Mouse (Mus musculus) hindbrain, embryonic 10.5 days (tissue): ENCODE measurements at regions not wholly inside any gene's neighbourhood (a gene's known extent, or its start where the extent isn't known, plus 50 kb on each side); places are given as distances from the start of the nearest gene placed in this dataset.

Experiments
- DNase-seq: peaks from one replicate; pipeline ENCODE4 v3.0.0-alpha.2; 2017; ENCODE audit warnings: low spot score
- H3K27ac ChIP-seq: fragments of 300-500 bp; sonication (generic); 2 replicates; pipeline ENCODE4 v1.5.1; 2016; ENCODE audit warnings: mild to moderate bottlenecking, moderate library complexity
- H3K27me3 ChIP-seq: fragments of 300-500 bp; sonication (generic); 2 replicates; pipeline ENCODE4 v1.6.1; 2016; ENCODE audit warnings: mild to moderate bottlenecking; ENCODE audit not compliant: poor library complexity, insufficient read depth, severe bottlenecking
- H3K36me3 ChIP-seq: fragments of 300-500 bp; sonication (generic); 2 replicates; pipeline ENCODE4 v1.6.1; 2016; ENCODE audit warnings: mild to moderate bottlenecking, moderate library complexity
- H3K4me1 ChIP-seq: fragments of 300-500 bp; sonication (generic); replicated peaks from 2 replicates; pipeline ENCODE4 v1.6.1; 2016; ENCODE audit warnings: mild to moderate bottlenecking
- H3K4me3 ChIP-seq: fragments of 300-500 bp; sonication (generic); 2 replicates; pipeline ENCODE4 v1.5.1; 2016; ENCODE audit warnings: mild to moderate bottlenecking, moderate library complexity
- H3K9me3 ChIP-seq: fragments of 300-500 bp; sonication (generic); 2 replicates; pipeline ENCODE4 v1.6.1; 2016; ENCODE audit warnings: mild to moderate bottlenecking, moderate library complexity
- WGBS: fragments of 180-500 bp; shearing (Covaris S2); methylation state at CpG from one replicate; pipeline ENCODE4 v1.1.7; 2016; 5-methylcytosine and 5-hydroxymethylcytosine counted together

DNA sequence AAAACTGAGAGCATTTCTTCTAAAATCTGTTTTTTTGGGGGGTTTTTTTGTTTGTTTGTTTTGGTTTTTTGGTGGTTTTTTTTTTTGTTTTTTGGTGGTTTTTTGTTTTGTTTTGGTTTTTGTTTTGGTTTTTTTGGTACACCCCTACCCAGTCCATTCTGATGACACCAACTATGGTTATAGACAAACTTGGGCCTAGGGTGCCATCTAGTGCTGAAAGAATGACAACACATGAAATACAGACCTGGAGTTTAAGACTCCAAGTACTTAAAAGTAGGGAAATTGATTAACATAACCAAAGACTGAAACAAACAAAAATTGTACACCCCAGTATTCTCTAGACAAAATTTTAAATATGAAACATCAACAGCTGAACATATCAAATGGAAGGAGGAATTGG, 76.0 kb upstream of the Ano5 start:
- peak; percentile 27 for DNase-seq
- no peak overlapping the region for H3K4me3 ChIP-seq
- no peaks in the 10 kb centered on the region for H3K36me3 ChIP-seq
- H3K4me1 ChIP-seq = no peaks in the 10 kb centered on the region
- H3K27ac ChIP-seq = no peak overlapping the region
- H3K27me3 ChIP-seq = no peaks in the 10 kb centered on the region
- no peaks in the 10 kb centered on the region for H3K9me3 ChIP-seq

DNA sequence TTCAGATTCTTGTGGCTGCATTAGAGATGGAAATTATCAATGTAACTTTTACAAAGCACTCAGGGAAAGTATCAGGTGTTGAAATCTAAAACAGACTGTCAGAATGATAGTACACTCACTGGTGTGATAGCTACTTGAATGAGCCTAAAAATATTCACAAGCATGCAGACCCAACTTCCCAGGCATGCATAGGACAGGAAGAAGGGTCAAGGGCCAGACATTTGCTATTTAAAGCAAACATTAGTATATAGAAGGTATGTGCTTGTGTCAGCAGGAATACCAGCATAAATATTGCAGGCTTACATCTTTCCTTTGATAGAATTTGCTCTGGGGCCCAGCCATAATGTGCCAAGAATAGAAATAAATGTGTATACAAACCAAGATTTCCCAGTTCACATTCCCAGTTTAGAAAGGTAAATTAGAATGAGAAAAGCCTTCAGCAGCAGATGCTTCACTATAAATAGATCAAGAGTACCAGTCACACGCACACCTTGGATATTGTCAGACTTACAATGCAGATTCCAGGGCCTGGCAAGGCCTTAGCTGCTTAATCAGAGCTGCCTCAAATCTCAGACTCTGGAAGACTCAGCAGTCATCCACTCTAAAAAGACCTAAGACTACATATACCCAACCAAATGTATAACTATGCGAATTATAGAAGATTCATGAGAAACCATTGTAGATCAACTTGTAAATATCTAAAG, 55.7 kb upstream of the Ano5 start:
- Histone ChIP-seq H3K27me3 (no peaks in the 10 kb centered on the region), H3K4me3 (no peak overlapping the region), H3K9me3 (no peaks in the 10 kb centered on the region), H3K4me1 (no peaks in the 10 kb centered on the region), H3K27ac (no peak overlapping the region), H3K36me3 (no peaks in the 10 kb centered on the region)
- WGBS = 88% methylated on average over 2 of the region's 2 CpGs
- no peak for DNase-seq

DNA sequence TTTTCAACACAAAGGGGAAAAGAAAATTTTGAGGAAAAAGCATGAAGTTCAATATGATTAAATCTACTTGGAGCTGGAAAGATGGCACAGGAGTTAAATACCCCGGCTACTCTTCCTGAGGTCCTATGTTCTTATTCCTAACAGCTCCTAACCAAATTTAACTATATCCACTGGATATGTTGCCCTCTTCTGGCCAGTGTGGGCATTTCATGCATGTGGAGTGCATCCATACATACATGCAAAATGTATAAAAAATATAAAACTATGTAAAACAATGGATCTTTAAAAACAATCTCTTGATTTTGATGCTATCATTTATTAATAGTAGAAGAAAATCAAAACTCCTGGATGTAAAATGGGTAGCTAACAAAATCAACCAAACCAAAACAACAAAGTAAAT, 52.1 kb upstream of the Ano5 start:
- no peaks in the 10 kb centered on the region for H3K36me3 ChIP-seq
- DNase-seq = peak; percentile 8
- H3K27ac ChIP-seq = no peak overlapping the region
- no peak overlapping the region for H3K4me3 ChIP-seq
- no peaks in the 10 kb centered on the region for H3K27me3 ChIP-seq
- WGBS = 90% methylated on average over 1 of the region's 1 CpGs
- H3K9me3 ChIP-seq = no peaks in the 10 kb centered on the region
- no peaks in the 10 kb centered on the region for H3K4me1 ChIP-seq
